Mouse (Mus musculus) midbrain, embryonic 11.5 days (tissue): Measurements from ENCODE around the gene Btbd35f17. TPM values are rescaled to one million over a fixed set of nuclear protein-coding genes. Genes with fewer than 3 reads are reported as not detected.
"Not testable (repeated sequence)": the region's sequence is repeated elsewhere in the genome, so short reads cannot be mapped to it uniquely, and the experiment has no call there.

ENCODE experiments used
- ATAC-seq: fragments of 200-750 bp; cut with Nextera tagmentation; 2 replicates; pipeline ENCODE4 v1.8.0; 2017; ENCODE audit warnings: moderate TSS enrichment, moderate library complexity; ENCODE audit not compliant: low FRiP score
- DNase-seq: peaks from one replicate; pipeline ENCODE4 v3.0.0; 2015; ENCODE audit warnings: low spot score; ENCODE audit errors: missing footprints
- H3K27ac ChIP-seq: fragments of 300-500 bp; sonication (generic); 2 replicates; pipeline ENCODE4 v1.5.1; 2014; ENCODE audit warnings: low read depth, low read length
- H3K27me3 ChIP-seq: fragments of 300-500 bp; sonication (generic); 2 replicates; pipeline ENCODE4 v1.6.1; 2014; ENCODE audit warnings: mild to moderate bottlenecking, low read length, moderate library complexity, mixed read lengths; ENCODE audit not compliant: control insufficient read depth, insufficient read depth
- H3K36me3 ChIP-seq: fragments of 300-500 bp; sonication (generic); 2 replicates; pipeline ENCODE4 v1.6.1; 2014; ENCODE audit warnings: mild to moderate bottlenecking, low read length, moderate library complexity, mixed read lengths; ENCODE audit not compliant: control insufficient read depth, insufficient read depth
- H3K4me1 ChIP-seq: fragments of 300-500 bp; sonication (generic); 2 replicates; pipeline ENCODE4 v1.6.1; 2014; ENCODE audit warnings: low read length; ENCODE audit not compliant: control insufficient read depth, insufficient read depth
- H3K4me2 ChIP-seq: fragments of 300-500 bp; sonication (generic); 2 replicates; pipeline ENCODE4 v1.6.1; 2014; ENCODE audit warnings: mild to moderate bottlenecking, moderate library complexity
- H3K4me3 ChIP-seq: fragments of 300-500 bp; sonication (generic); 2 replicates; pipeline ENCODE4 v1.5.1; 2014; ENCODE audit warnings: low read depth, low read length
- H3K9ac ChIP-seq: fragments of 300-500 bp; sonication (generic); 2 replicates; pipeline ENCODE4 v1.6.1; 2014; ENCODE audit warnings: low read length
- H3K9me3 ChIP-seq: fragments of 300-500 bp; sonication (generic); 2 replicates; pipeline ENCODE4 v1.6.1; 2016; ENCODE audit warnings: low read length; ENCODE audit not compliant: control insufficient read depth
- WGBS: fragments of 180-500 bp; shearing (Covaris S2); extraction: QIAGEN DNeasy Blood & Tissue Kit; methylation state at CpG from one replicate; pipeline ENCODE4 v1.1.7; 2014; 5-methylcytosine and 5-hydroxymethylcytosine counted together
- polyA plus RNA-seq: library from polyadenylated mRNA; unstranded; fragments of >200 nt; fragmentation: Nextera tagmentation; extraction: Ambion mirVana; gene quantifications from 2 replicates; pipeline ENCODE4 v1.2.1, GENCODE M21; 2014

The Btbd35f17 gene
- not detected in 2 replicates for polyA plus RNA-seq

- H3K9ac ChIP-seq, ATAC-seq, H3K27me3 ChIP-seq, H3K9me3 ChIP-seq, H3K36me3 ChIP-seq, H3K4me1 ChIP-seq, H3K4me2 ChIP-seq, H3K27ac ChIP-seq, H3K4me3 ChIP-seq, DNase-seq: not testable (repeated sequence)
- 79% methylated on average over 1 of the region's 4 CpGs for WGBS
Measured at GRCm38 (mm10) chrX:4370336-4370735, at the start of gene Btbd35f17. Btbd35f17 (plus strand) TSS chrX:4370636.

Other genes starting within 250 kb of the Btbd35f17 start
- not detected in 2 replicates for gene Btbd35f28, start 174.1 kb upstream of the Btbd35f17 start, polyA plus RNA-seq
- gene Btbd35f20, start 79.4 kb upstream of the Btbd35f17 start, polyA plus RNA-seq: not detected in 2 replicates